ENCODE assay signal across 12 mouse cellular contexts in the genomic region with DNA sequence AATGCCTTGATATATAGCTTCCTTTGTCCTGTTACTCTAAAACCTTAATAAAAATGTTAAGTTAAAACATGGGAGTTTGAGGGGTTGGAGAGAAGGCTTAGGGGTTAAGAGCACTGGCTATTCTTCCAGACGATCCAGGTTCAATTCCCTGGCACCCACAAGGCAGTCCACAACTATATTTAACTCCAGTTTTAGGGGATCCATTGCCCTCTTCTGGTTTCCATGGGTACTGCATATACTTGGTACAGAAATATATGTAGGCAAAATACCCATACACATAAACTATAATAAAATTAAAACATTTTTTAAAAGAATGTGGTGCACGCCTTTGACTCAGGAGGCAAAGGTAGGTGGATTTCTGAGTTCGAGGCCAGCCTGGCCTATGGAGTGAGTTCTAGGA. TPM values are rescaled to one million over a fixed set of nuclear protein-coding genes. Genes with fewer than 3 reads are reported as not detected.
DNase-seq lines count a peak whose midpoint lies in the region; ATAC-seq and TF ChIP-seq lines count a peak whose summit lies in the region.
"Had no signal": no experiment of that assay in that cellular context is flagged by ENCODE, and none has a peak within 500 bp of the region (broad histone marks: within the 10 kb centered on the region; RNA-seq: fewer than 3 reads in every experiment).

No protein-coding gene starts in this region.

- no peak overlapping the region for H3K4me3 ChIP-seq in stomach, postnatal 0 days (ENCODE audit: low read depth, low read length)
- H3K4me3 ChIP-seq: embryonic facial prominence, embryonic 13.5 days; limb, embryonic 13.5 days; stomach, embryonic 15.5 days had no signal

- no peaks in the 10 kb centered on the region for H3K36me3 ChIP-seq in stomach, postnatal 0 days (ENCODE audit: control insufficient read depth, insufficient read depth, low read length)
- H3K36me3 ChIP-seq: embryonic facial prominence, embryonic 13.5 days; limb, embryonic 13.5 days; stomach, embryonic 15.5 days had no signal

- intact Hi-C loops in heart, postnatal 10 days (cut with DNase I), result loop anchor here (5.0 kb wide), 1 partner anchor 153 kb away; no protein-coding TSS in a partner anchor

- no peaks in the 10 kb centered on the region for H3K4me1 ChIP-seq in stomach, postnatal 0 days (replicated peaks; ENCODE audit: control insufficient read depth, insufficient read depth)
- H3K4me1 ChIP-seq: embryonic facial prominence, embryonic 13.5 days; limb, embryonic 13.5 days; stomach, embryonic 15.5 days had no signal

- 83% methylated on average over 3 of the region's 3 CpGs for WGBS in stomach, postnatal 0 days

- no peak overlapping the region for H3K4me2 ChIP-seq in stomach, postnatal 0 days (replicated peaks; ENCODE audit: low read depth)
- H3K4me2 ChIP-seq: embryonic facial prominence, embryonic 13.5 days; limb, embryonic 13.5 days; stomach, embryonic 15.5 days had no signal

- peak; percentile 7 to 30 for DNase-seq in heart, postnatal 10 days
- DNase-seq in heart, adult 9 months (ENCODE audit: low spot score in 2 of 2), result no peak
- peak; percentile 11 for DNase-seq in retina, adult 2 months (ENCODE audit: low read depth, low spot score)
- no peak for DNase-seq in retina, embryonic 14.5 days (ENCODE audit: low spot score)
- peak; percentile 26 for DNase-seq in adipocyte (ENCODE audit: low spot score)
- no peak for DNase-seq in stomach, postnatal 0 days (ENCODE audit: low spot score)
- no peak for DNase-seq in urinary bladder, adult 18-20 months (ENCODE audit: low spot score in 2 of 2)
- DNase-seq: kidney, postnatal 10 days; midbrain, embryonic 14.5 days had no signal

- no peak overlapping the region for H3K9ac ChIP-seq in stomach, postnatal 0 days (ENCODE audit: low read length)
- H3K9ac ChIP-seq: embryonic facial prominence, embryonic 13.5 days; limb, embryonic 13.5 days; stomach, embryonic 15.5 days had no signal

- TF ChIP-seq CTCF in stomach, postnatal 0 days (IDR thresholded peaks at IDR 0.05; ENCODE audit: low read depth), result peak; percentile 59

- H3K27ac ChIP-seq in stomach, postnatal 0 days (replicated peaks), result no peak overlapping the region
- H3K27ac ChIP-seq: embryonic facial prominence, embryonic 13.5 days; limb, embryonic 13.5 days; stomach, embryonic 15.5 days had no signal

- H3K9me3 ChIP-seq in stomach, postnatal 0 days (ENCODE audit: control insufficient read depth, low read length), result no peaks in the 10 kb centered on the region
- H3K9me3 ChIP-seq: embryonic facial prominence, embryonic 13.5 days; stomach, embryonic 15.5 days had no signal

- H3K27me3 ChIP-seq in stomach, postnatal 0 days (ENCODE audit: control insufficient read depth, insufficient read depth, low read length), result no peaks in the 10 kb centered on the region
- H3K27me3 ChIP-seq: embryonic facial prominence, embryonic 13.5 days; limb, embryonic 13.5 days; stomach, embryonic 15.5 days had no signal

- ATAC-seq in stomach, postnatal 0 days (ENCODE audit: low FRiP score, low TSS enrichment), result no peak

- no peak for TF ChIP-seq EP300 in stomach, postnatal 0 days (optimal IDR thresholded peaks at IDR 0.05)

RNA-seq across cellular contexts. Expression of a gene that starts 44.9 kb away (rescaled TPM):
- total RNA-seq in heart, postnatal 10 days (2021), result 100 to 1,000 TPM; 233 to 236 TPM
- 26.0 and 26.9 TPM in 2 replicates for polyA plus RNA-seq in stomach, postnatal 0 days (2015; fragmentation: Nextera tagmentation; extraction: Ambion mirVana)

RNA-seq across cellular contexts. Expression of a gene that starts 45.5 kb away (rescaled TPM):
- 1 to 10 TPM; 2.6 TPM for total RNA-seq in heart, postnatal 10 days (2021)
- polyA plus RNA-seq in stomach, postnatal 0 days (2015; fragmentation: Nextera tagmentation; extraction: Ambion mirVana), result 9.8 and 10.2 TPM in 2 replicates

RNA-seq across cellular contexts. Expression of a gene that starts 49.8 kb away (rescaled TPM):
- total RNA-seq in heart, postnatal 10 days (2021), result under 1 TPM in 1 of 2 experiments, not detected in 1; 0.17 TPM
- 0.11 and 0.18 TPM in 2 replicates for polyA plus RNA-seq in stomach, postnatal 0 days (2015; fragmentation: Nextera tagmentation; extraction: Ambion mirVana)

Comparison
In these comparisons a context has a peak if more than half of its experiments do, and no peak if none do; other contexts are left out.
1. DNase-seq: peak in heart, postnatal 10 days (2 of 2), retina, adult 2 months (single experiment) and adipocyte (single experiment); none in heart, adult 9 months (0 of 2), retina, embryonic 14.5 days (single experiment), stomach, postnatal 0 days (single experiment) and urinary bladder, adult 18-20 months (0 of 2).